Mouse (Mus musculus): ENCODE results near the gene Elf2.

- TF ChIP-seq MAFK (IDR thresholded peaks at IDR 0.05; ENCODE audit: insufficient read depth, low read depth, low read length), result no peak
- peak; percentile 57 for TF ChIP-seq ZNF384 (IDR thresholded peaks at IDR 0.05; ENCODE audit: low read depth, low read length)
- no peak for TF ChIP-seq CHD2 (IDR thresholded peaks at IDR 0.05; ENCODE audit: low read depth, low read length)
- no peak for TF ChIP-seq HCFC1 (IDR thresholded peaks at IDR 0.05; ENCODE audit: borderline replicate concordance, insufficient read depth, low read length)
- TF ChIP-seq ZC3H11A (IDR thresholded peaks at IDR 0.05; ENCODE audit: borderline replicate concordance, low read depth, low read length), result no peak
Observed at GRCm38 (mm10) chr3:51357624-51358023, 17.2 kb upstream of the Elf2 start.

All from ES-E14 (cell line).